Mouse (Mus musculus): ENCODE results near the gene Etd. TPM values are rescaled to one million over a fixed set of nuclear protein-coding genes. Genes with fewer than 3 reads are reported as not detected.
"Not testable (repeated sequence)": the region's sequence is repeated elsewhere in the genome, so short reads cannot be mapped to it uniquely, and the experiment has no call there.

Etd gene
- not detected in 2 replicates for polyA plus RNA-seq (2016; fragmentation: Nextera tagmentation; extraction: Ambion mirVana)

DNA sequence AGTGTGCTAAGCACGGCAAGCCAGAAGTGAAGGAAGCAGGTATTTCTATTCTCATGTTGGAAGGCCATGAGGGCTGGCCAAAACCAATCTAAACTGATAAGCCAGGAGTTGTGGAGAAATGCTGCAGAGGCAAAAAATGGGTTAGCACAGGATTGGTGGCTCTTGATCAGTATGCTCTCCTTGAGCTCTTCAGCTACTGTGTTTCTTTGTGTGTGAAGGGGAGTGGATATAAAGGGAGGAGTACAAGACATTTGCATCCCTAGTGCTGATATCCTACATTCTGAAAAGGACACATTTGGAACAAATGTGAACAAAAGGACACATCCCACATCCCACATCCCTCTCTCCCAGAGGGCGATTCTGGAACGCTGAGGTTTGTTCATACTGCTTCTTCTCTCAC lies at the start of gene Etd:
Etd (plus strand) TSS at position 301 of the 400 bp plus-strand sequence.
- Histone ChIP-seq H3K27me3 (ENCODE audit: poor library complexity, severe bottlenecking) (no peaks in the 10 kb centered on the region), H3K9me3 (no peaks in the 10 kb centered on the region), H3K27ac (no peak within 1 kb of the TSS), H3K4me3 (no peak within 1 kb of the TSS), H3K36me3 (replicated peaks) (no peaks in the 10 kb centered on the region), H3K4me1 (no peaks in the 10 kb centered on the region)
- 92% methylated on average over 3 of the region's 3 CpGs for WGBS
- no peak for DNase-seq (ENCODE audit: extremely low spot score, low spot score)

DNA sequence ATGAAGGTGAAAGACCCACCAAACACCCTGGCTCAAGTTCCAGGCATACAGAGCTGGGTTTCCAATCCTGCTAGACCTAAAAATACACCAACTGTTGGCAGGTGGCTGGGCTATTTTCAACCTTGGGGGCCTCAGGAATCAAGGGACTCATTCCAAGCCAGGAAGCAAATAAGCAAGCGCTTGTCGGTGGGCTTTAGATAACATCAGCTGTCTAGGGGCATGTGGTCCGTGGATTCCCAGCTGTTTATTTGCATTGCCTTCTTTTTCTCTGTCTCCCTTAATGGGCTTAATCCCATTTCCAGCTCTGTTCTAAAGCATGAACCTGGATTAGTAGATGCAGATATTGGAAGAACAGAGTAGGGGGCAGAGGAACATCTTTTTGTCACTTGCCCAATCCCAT lies 48.4 kb upstream of the Etd start:
- H3K27me3 ChIP-seq (ENCODE audit: poor library complexity, severe bottlenecking): no peaks in the 10 kb centered on the region
- 76% methylated on average over 3 of the region's 3 CpGs for WGBS
- no peak for DNase-seq (ENCODE audit: extremely low spot score, low spot score)
- no peaks in the 10 kb centered on the region for H3K9me3 ChIP-seq
- no peak overlapping the region for H3K27ac ChIP-seq
- no peaks in the 10 kb centered on the region for H3K4me1 ChIP-seq
- no peaks in the 10 kb centered on the region for H3K36me3 ChIP-seq (replicated peaks)
- H3K4me3 ChIP-seq: no peak overlapping the region

DNA sequence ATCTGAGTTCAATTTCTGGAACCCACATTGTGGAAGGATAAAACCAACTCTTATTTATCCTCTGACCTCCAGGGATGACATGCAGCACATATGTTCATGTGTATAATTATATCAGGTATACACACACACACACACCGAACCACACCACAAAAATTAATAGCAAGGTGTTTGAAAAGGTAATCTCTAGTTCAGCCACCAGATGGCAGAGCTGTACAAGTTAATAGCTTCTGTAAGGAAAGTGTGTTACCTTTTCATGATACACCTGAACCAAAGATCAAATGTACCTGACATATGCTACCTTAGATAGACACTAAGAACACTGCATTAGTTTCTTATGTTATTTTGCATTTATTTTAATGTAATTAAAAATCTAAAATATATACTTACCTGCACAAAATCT lies 1.8 kb upstream of the Etd start:
- 90% methylated on average over 1 of the region's 1 CpGs for WGBS
- H3K9me3 ChIP-seq: no peaks in the 10 kb centered on the region
- DNase-seq (ENCODE audit: extremely low spot score, low spot score): no peak
- H3K27me3 ChIP-seq (ENCODE audit: poor library complexity, severe bottlenecking): no peaks in the 10 kb centered on the region
- H3K36me3 ChIP-seq (replicated peaks): no peaks in the 10 kb centered on the region
- no peaks in the 10 kb centered on the region for H3K4me1 ChIP-seq
- no peak overlapping the region for H3K4me3 ChIP-seq
- no peak overlapping the region for H3K27ac ChIP-seq

DNA sequence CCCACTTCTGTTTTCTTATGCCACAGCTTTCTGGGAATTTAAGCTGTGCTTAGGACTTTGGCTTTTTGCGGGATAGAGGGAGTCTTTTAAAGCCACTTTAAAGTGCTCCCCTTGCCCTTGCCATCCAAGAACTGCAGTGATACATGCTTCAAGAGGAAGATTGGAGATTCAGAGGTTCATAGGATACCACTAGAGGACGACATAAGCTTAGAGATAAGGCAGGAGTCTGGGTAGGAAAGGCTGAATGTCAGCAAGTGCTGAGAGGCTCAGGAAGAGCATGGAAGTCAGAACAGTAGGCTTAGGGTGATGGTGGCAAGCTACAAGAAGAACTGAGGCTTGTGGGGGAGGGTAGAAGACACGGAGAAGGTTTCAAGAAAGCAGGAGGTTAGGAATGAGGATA lies 24.9 kb downstream of the Etd start:
- Histone ChIP-seq H3K36me3 (replicated peaks) (no peaks in the 10 kb centered on the region), H3K9me3 (no peaks in the 10 kb centered on the region), H3K4me3 (no peak overlapping the region), H3K27ac (no peak overlapping the region), H3K4me1 (no peaks in the 10 kb centered on the region), H3K27me3 (ENCODE audit: poor library complexity, severe bottlenecking) (no peaks in the 10 kb centered on the region)
- WGBS: 51% methylated on average over 3 of the region's 3 CpGs
- DNase-seq (ENCODE audit: extremely low spot score, low spot score): no peak

DNA sequence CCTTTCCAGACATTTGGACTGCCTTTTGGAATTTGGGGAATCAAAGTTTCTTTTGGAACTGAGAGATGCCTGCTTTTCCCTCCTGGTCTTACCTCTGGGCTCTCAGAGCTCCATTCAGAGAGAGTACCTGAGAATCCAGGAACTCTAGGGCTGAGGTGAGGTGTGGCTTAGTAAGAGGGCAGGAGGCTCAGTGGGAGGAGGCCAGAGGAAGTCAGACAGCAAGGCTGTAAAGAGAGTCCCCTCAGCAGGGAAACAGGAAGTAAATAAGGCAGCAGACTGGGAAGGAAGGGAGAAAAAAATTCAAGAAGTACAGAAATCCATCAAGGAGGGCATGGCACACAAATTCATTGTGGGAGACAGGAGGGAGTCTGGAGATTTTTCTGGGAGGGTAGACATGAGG lies 29.5 kb downstream of the Etd start:
- not testable (repeated sequence) for DNase-seq (ENCODE audit: extremely low spot score, low spot score); H3K36me3 ChIP-seq (replicated peaks); H3K4me1 ChIP-seq; H3K27me3 ChIP-seq (ENCODE audit: poor library complexity, severe bottlenecking); H3K27ac ChIP-seq; H3K9me3 ChIP-seq; H3K4me3 ChIP-seq

Other genes with a start within 250 kb of the Etd start
- 2.0 and 3.4 TPM in 2 replicates for gene Plac1, start 194.8 kb upstream of the Etd start, polyA plus RNA-seq (2016; fragmentation: Nextera tagmentation; extraction: Ambion mirVana)
- gene Fam122b, start 165.1 kb upstream of the Etd start, polyA plus RNA-seq (2016; fragmentation: Nextera tagmentation; extraction: Ambion mirVana): 7.4 and 7.9 TPM in 2 replicates
- not detected in 2 replicates for gene Fam122c, start 161.5 kb upstream of the Etd start, polyA plus RNA-seq (2016; fragmentation: Nextera tagmentation; extraction: Ambion mirVana)
- gene Mospd1, start 64.4 kb upstream of the Etd start, polyA plus RNA-seq (2016; fragmentation: Nextera tagmentation; extraction: Ambion mirVana): 39.7 and 40.9 TPM in 2 replicates
- 23.0 and 26.4 TPM in 2 replicates for gene Rtl8c, start 173.1 kb downstream of the Etd start, polyA plus RNA-seq (2016; fragmentation: Nextera tagmentation; extraction: Ambion mirVana)
- not detected in 2 replicates for gene Gm14597, start 174.1 kb downstream of the Etd start, polyA plus RNA-seq (2016; fragmentation: Nextera tagmentation; extraction: Ambion mirVana)
- gene Rtl8a, start 208.8 kb downstream of the Etd start, polyA plus RNA-seq (2016; fragmentation: Nextera tagmentation; extraction: Ambion mirVana): 39.4 and 41.0 TPM in 2 replicates
- 38.5 and 42.3 TPM in 2 replicates for gene Rtl8b, start 235.5 kb downstream of the Etd start, polyA plus RNA-seq (2016; fragmentation: Nextera tagmentation; extraction: Ambion mirVana)

All from forebrain, embryonic 10.5 days (tissue).